Mouse (Mus musculus): ENCODE measurements around the gene Sept10. TPM values are rescaled to one million over a fixed set of nuclear protein-coding genes. Genes with fewer than 3 reads are reported as not detected.
A peak's percentile ranks its signal among the peaks of the same experiment; 100 is the strongest.

The Sept10 gene
- polyA plus RNA-seq, 1 experiment from 2014 or later, result 11.5 TPM

- ATAC-seq (ENCODE audit: low read depth), result peak; percentile 69
- Histone ChIP-seq H3K27me3 (no peaks in the 10 kb centered on the region), H3K9me3 (replicated peaks) (no peaks in the 10 kb centered on the region), H3K9ac (no peak overlapping the region; the same call in 1 of the 2 replicates), H3K4me1 (replicated peaks) (peaks cover 39% of the 10 kb centered on the region), H3K4me3 (replicated peaks) (no peak overlapping the region), H3K36me3 (no peaks in the 10 kb centered on the region), H3K27ac (no peak overlapping the region), H3K4me2 (peak overlapping the region; percentile 44)
- 48% methylated on average over 14 of the region's 14 CpGs for WGBS (ENCODE audit: insufficient replicate concordance)
- DNase-seq, result peak; percentile 17
Observed at GRCm38 (mm10) chr10:59166104-59166944, 55.3 kb downstream of the Sept10 start.

- 0 out of 2 replicates have a peak overlapping the region, but pooled peaks have one; percentile 17 for H3K9ac ChIP-seq
- no peak overlapping the region for H3K4me3 ChIP-seq (replicated peaks)
- 11% methylated on average over 4 of the region's 4 CpGs for WGBS (ENCODE audit: insufficient replicate concordance)
- peaks cover 36% of the 10 kb centered on the region for H3K4me1 ChIP-seq (replicated peaks)
- DNase-seq (peak; percentile 38), ATAC-seq (ENCODE audit: low read depth) (peak; percentile 88)
- no peaks in the 10 kb centered on the region for H3K36me3 ChIP-seq
- H3K4me2 ChIP-seq, result peak overlapping the region; percentile 21; the same call in 1 of the 2 replicates
- no peaks in the 10 kb centered on the region for H3K27me3 ChIP-seq
- no peaks in the 10 kb centered on the region for H3K9me3 ChIP-seq (replicated peaks)
- peak overlapping the region; percentile 75 for H3K27ac ChIP-seq
Observed at GRCm38 (mm10) chr10:59162185-59162897, 59.3 kb downstream of the Sept10 start.

- Histone ChIP-seq H3K4me1 (replicated peaks) (peaks cover 14% of the 10 kb centered on the region), H3K4me3 (replicated peaks) (no peak overlapping the region), H3K9me3 (replicated peaks) (no peaks in the 10 kb centered on the region), H3K9ac (no peak overlapping the region), H3K36me3 (no peaks in the 10 kb centered on the region), H3K27me3 (no peaks in the 10 kb centered on the region), H3K4me2 (no peak overlapping the region), H3K27ac (no peak overlapping the region)
- 36% methylated on average over 3 of the region's 3 CpGs for WGBS (ENCODE audit: insufficient replicate concordance)
- no peak for ATAC-seq (ENCODE audit: low read depth)
- no peak for DNase-seq
Observed at GRCm38 (mm10) chr10:59158627-59159026, 63.0 kb downstream of the Sept10 start.

- H3K9ac ChIP-seq, result no peak overlapping the region
- H3K4me2 ChIP-seq, result no peak overlapping the region
- 35% methylated on average over 5 of the region's 5 CpGs for WGBS (ENCODE audit: insufficient replicate concordance)
- ATAC-seq (ENCODE audit: low read depth) (no peak), DNase-seq (no peak)
- H3K27ac ChIP-seq, result no peak overlapping the region
- no peak overlapping the region for H3K4me3 ChIP-seq (replicated peaks)
- no peaks in the 10 kb centered on the region for H3K9me3 ChIP-seq (replicated peaks)
- H3K27me3 ChIP-seq, result no peaks in the 10 kb centered on the region
- H3K4me1 ChIP-seq (replicated peaks), result peaks cover 5% of the 10 kb centered on the region; the same call in 1 of the 2 replicates
- no peaks in the 10 kb centered on the region for H3K36me3 ChIP-seq
Observed at GRCm38 (mm10) chr10:59152544-59153081, 69.0 kb downstream of the Sept10 start.

- Histone ChIP-seq H3K36me3 (no peaks in the 10 kb centered on the region), H3K27me3 (no peaks in the 10 kb centered on the region), H3K4me3 (replicated peaks) (no peak overlapping the region), H3K4me1 (replicated peaks) (peaks cover 5% of the 10 kb centered on the region; the same call in 1 of the 2 replicates), H3K9ac (no peak overlapping the region), H3K27ac (no peak overlapping the region), H3K4me2 (no peak overlapping the region), H3K9me3 (replicated peaks) (no peaks in the 10 kb centered on the region)
- DNase-seq (no peak), ATAC-seq (ENCODE audit: low read depth) (no peak)
- 68% methylated on average over 10 of the region's 10 CpGs for WGBS (ENCODE audit: insufficient replicate concordance)
Observed at GRCm38 (mm10) chr10:59150938-59151657, 70.5 kb downstream of the Sept10 start.

- H3K4me3 ChIP-seq (replicated peaks), result no peak overlapping the region
- H3K36me3 ChIP-seq, result no peaks in the 10 kb centered on the region
- DNase-seq, result no peak
- no peak overlapping the region for H3K4me2 ChIP-seq
- H3K9ac ChIP-seq, result no peak overlapping the region
- no peak for ATAC-seq (ENCODE audit: low read depth)
- H3K27ac ChIP-seq, result no peak overlapping the region
- 20% methylated on average over 8 of the region's 8 CpGs for WGBS (ENCODE audit: insufficient replicate concordance)
- H3K4me1 ChIP-seq (replicated peaks), result peaks cover 5% of the 10 kb centered on the region; the same call in 1 of the 2 replicates
- H3K9me3 ChIP-seq (replicated peaks), result no peaks in the 10 kb centered on the region
- H3K27me3 ChIP-seq, result no peaks in the 10 kb centered on the region
Observed at GRCm38 (mm10) chr10:59149956-59150383, 71.7 kb downstream of the Sept10 start.

GRCm38 (mm10) chr10:59133478-59134009 lies 88.1 kb downstream of the Sept10 start:
- no peak for ATAC-seq (ENCODE audit: low read depth)
- no peak for DNase-seq
- Histone ChIP-seq H3K4me3 (replicated peaks) (no peak overlapping the region), H3K36me3 (no peaks in the 10 kb centered on the region), H3K27ac (no peak overlapping the region), H3K9me3 (replicated peaks) (no peaks in the 10 kb centered on the region), H3K4me1 (replicated peaks) (no peaks in the 10 kb centered on the region; the same call in 1 of the 2 replicates), H3K9ac (no peak overlapping the region), H3K4me2 (no peak overlapping the region), H3K27me3 (no peaks in the 10 kb centered on the region)
- WGBS (ENCODE audit: insufficient replicate concordance), result 61% methylated on average over 8 of the region's 8 CpGs

GRCm38 (mm10) chr10:59131926-59132628 lies 89.6 kb downstream of the Sept10 start:
- no peak overlapping the region for H3K4me2 ChIP-seq
- ATAC-seq (ENCODE audit: low read depth) (no peak), DNase-seq (no peak)
- H3K9ac ChIP-seq, result no peak overlapping the region
- no peaks in the 10 kb centered on the region; the same call in 1 of the 2 replicates for H3K4me1 ChIP-seq (replicated peaks)
- H3K27ac ChIP-seq, result no peak overlapping the region
- H3K27me3 ChIP-seq, result no peaks in the 10 kb centered on the region
- no peaks in the 10 kb centered on the region for H3K36me3 ChIP-seq
- H3K9me3 ChIP-seq (replicated peaks), result no peaks in the 10 kb centered on the region
- 47% methylated on average over 20 of the region's 20 CpGs for WGBS (ENCODE audit: insufficient replicate concordance)
- no peak overlapping the region for H3K4me3 ChIP-seq (replicated peaks)

- no peak for DNase-seq
- Histone ChIP-seq H3K4me2 (no peak overlapping the region), H3K9me3 (replicated peaks) (no peaks in the 10 kb centered on the region), H3K36me3 (no peaks in the 10 kb centered on the region), H3K27me3 (no peaks in the 10 kb centered on the region), H3K4me1 (replicated peaks) (no peaks in the 10 kb centered on the region; the same call in 1 of the 2 replicates), H3K4me3 (replicated peaks) (no peak overlapping the region), H3K9ac (no peak overlapping the region), H3K27ac (no peak overlapping the region)
- no peak for ATAC-seq (ENCODE audit: low read depth)
- 54% methylated on average over 6 of the region's 6 CpGs for WGBS (ENCODE audit: insufficient replicate concordance)
Observed at GRCm38 (mm10) chr10:59127637-59128036, 94.0 kb downstream of the Sept10 start.

GRCm38 (mm10) chr10:59125497-59125896 lies 96.2 kb downstream of the Sept10 start:
- 65% methylated on average over 2 of the region's 2 CpGs for WGBS (ENCODE audit: insufficient replicate concordance)
- DNase-seq, result no peak
- H3K27ac ChIP-seq, result no peak overlapping the region

More at GRCm38 (mm10) chr10:59125497-59125896, 96.2 kb downstream of the Sept10 start:
- Histone ChIP-seq H3K4me3 (replicated peaks) (no peak overlapping the region), H3K36me3 (no peaks in the 10 kb centered on the region), H3K9me3 (replicated peaks) (no peaks in the 10 kb centered on the region), H3K4me2 (no peak overlapping the region), H3K27me3 (no peaks in the 10 kb centered on the region), H3K4me1 (replicated peaks) (no peaks in the 10 kb centered on the region), H3K9ac (no peak overlapping the region)
- no peak for ATAC-seq (ENCODE audit: low read depth)

Data from liver, embryonic 13.5 days (tissue).